Mouse (Mus musculus): ENCODE data around the gene Zfp62.

- TF ChIP-seq CTCF (IDR thresholded peaks at IDR 0.05; ENCODE audit: extremely low read depth, insufficient read depth, insufficient read length, insufficient replicate concordance) (no peak), POLR2A (IDR thresholded peaks at IDR 0.05; ENCODE audit: low read depth, low read length) (no peak)
These were observed 37.2 kb downstream of the Zfp62 start for GRCm38 (mm10) chr11:49240310-49240709.

Data from spleen, adult 2 months (tissue).